ENCODE assay signal across 21 mouse cellular contexts in genomic region chr9:118878596-118878995, GRCm38 (mm10). TPM values are rescaled to one million over a fixed set of nuclear protein-coding genes. Genes with fewer than 3 reads are reported as not detected.
A peak's percentile ranks its signal among the peaks of the same experiment; 100 is the strongest.
DNase-seq lines count a peak whose midpoint lies in the region; TF ChIP-seq lines count a peak whose summit lies in the region.
"Had no signal": no experiment of that assay in that cellular context is flagged by ENCODE, and none has a peak within 500 bp of the region (broad histone marks: within the 10 kb centered on the region; RNA-seq: fewer than 3 reads in every experiment).

No protein-coding gene starts in this region.

- H3K27ac ChIP-seq in ES-Bruce4 (ENCODE audit: insufficient read depth, low read length): no peak overlapping the region
- H3K27ac ChIP-seq in brown adipose tissue, adult 24 weeks (replicated peaks; ENCODE audit: low read depth, low read length): peak overlapping the region; percentile 57
- H3K27ac ChIP-seq in kidney, adult 2 months (ENCODE audit: insufficient read depth, low read depth, low read length): no peak overlapping the region
- H3K27ac ChIP-seq: embryonic facial prominence, embryonic 10.5 days; embryonic facial prominence, embryonic 12.5 days; forebrain, embryonic 13.5 days; forebrain, embryonic 15.5 days had no signal

- TF ChIP-seq CTCF in E14TG2a.4 (conservative IDR thresholded peaks at IDR 0.05; ENCODE audit: low read length) (peak; percentile 13; the same call in 1 of the 2 replicates), ES-Bruce4 (IDR thresholded peaks at IDR 0.05; ENCODE audit: low read depth, low read length) (peak; percentile 25)
- no peak for TF ChIP-seq CTCF in kidney, adult 2 months (conservative IDR thresholded peaks at IDR 0.05; ENCODE audit: insufficient read depth, insufficient read length, low read depth, low read length)

- H3K36me3 ChIP-seq in E14TG2a.4 (ENCODE audit: insufficient read depth, low read length) (peaks cover 14% of the 10 kb centered on the region), ES-Bruce4 (ENCODE audit: control insufficient read depth, insufficient read depth, low read length, poor library complexity, severe bottlenecking) (no peaks in the 10 kb centered on the region)
- no peaks in the 10 kb centered on the region for H3K36me3 ChIP-seq in kidney, adult 2 months (ENCODE audit: control insufficient read depth, insufficient read depth, low read length)
- H3K36me3 ChIP-seq: forebrain, embryonic 15.5 days; G1E had no signal

- H3K4me3 ChIP-seq in E14TG2a.4 (replicated peaks; ENCODE audit: low read length) (no peak overlapping the region), ES-Bruce4 (ENCODE audit: low read depth, low read length) (no peak overlapping the region)
- no peak overlapping the region for H3K4me3 ChIP-seq in brown adipose tissue, adult 24 weeks (ENCODE audit: insufficient read depth, low read depth, low read length)
- no peak overlapping the region for H3K4me3 ChIP-seq in kidney, adult 2 months (ENCODE audit: insufficient read depth, low read depth, low read length)
- H3K4me3 ChIP-seq: embryonic facial prominence, embryonic 10.5 days; embryonic facial prominence, embryonic 12.5 days; forebrain, embryonic 13.5 days; forebrain, embryonic 15.5 days had no signal

- H3K9me3 ChIP-seq in E14TG2a.4 (ENCODE audit: low read length) (peaks cover 3% of the 10 kb centered on the region; the same call in 1 of the 2 replicates), ES-Bruce4 (replicated peaks; ENCODE audit: control insufficient read depth, insufficient read depth, low read length, poor library complexity, severe bottlenecking) (0 out of 2 replicates have a peak, but pooled peaks cover 2% of the 10 kb centered on the region)
- H3K9me3 ChIP-seq: embryonic facial prominence, embryonic 10.5 days; embryonic facial prominence, embryonic 12.5 days; forebrain, embryonic 13.5 days; forebrain, embryonic 15.5 days had no signal

- peak; percentile 66 for DNase-seq in R1 (ENCODE audit: low read depth, low spot score)
- DNase-seq in kidney, adult 2 months: no peak
- no peak for DNase-seq in heart, postnatal 14 days
- DNase-seq in lung, postnatal 14 days: no peak
- DNase-seq: adrenal gland, adult 8-10 months; adrenal gland, postnatal 14 days; cerebellum, adult 11-12 months; cerebellum, adult 2 months; cerebellum, adult 9-10 months; cerebellum, postnatal 10 days; cerebellum, postnatal 25 days; forebrain, postnatal 0 days had no signal

- intact Hi-C loops in heart, postnatal 14 days (cut with DNase I): no loop called here

- TF ChIP-seq EP300 in ES-Bruce4 (IDR thresholded peaks at IDR 0.05; ENCODE audit: insufficient read depth, low read depth, low read length): no peak

- H3K9ac ChIP-seq in ES-Bruce4 (ENCODE audit: low read depth, poor library complexity, severe bottlenecking): no peak overlapping the region
- H3K9ac ChIP-seq: embryonic facial prominence, embryonic 12.5 days; forebrain, embryonic 13.5 days; forebrain, embryonic 15.5 days; forebrain, postnatal 0 days had no signal

- WGBS in kidney, adult 2 months: 91% methylated on average over 11 of the region's 11 CpGs

- H3K27me3 ChIP-seq in E14TG2a.4 (ENCODE audit: insufficient read depth, low read length) (no peaks in the 10 kb centered on the region), ES-Bruce4 (ENCODE audit: control insufficient read depth, insufficient read depth, low read length, poor library complexity, severe bottlenecking) (no peaks in the 10 kb centered on the region)
- H3K27me3 ChIP-seq in kidney, adult 2 months (replicated peaks; ENCODE audit: control insufficient read depth, insufficient read depth, low read length): no peaks in the 10 kb centered on the region
- H3K27me3 ChIP-seq: embryonic facial prominence, embryonic 12.5 days; forebrain, embryonic 13.5 days; forebrain, embryonic 15.5 days; Patski had no signal

- no peak for TF ChIP-seq POLR2A in ES-Bruce4 (IDR thresholded peaks at IDR 0.05; ENCODE audit: insufficient read depth, low read length)
- TF ChIP-seq POLR2A in kidney, adult 2 months (IDR thresholded peaks at IDR 0.05; ENCODE audit: low read depth, low read length): no peak

- H3K4me1 ChIP-seq in E14TG2a.4 (replicated peaks; ENCODE audit: low read depth, low read length): peaks cover 23% of the 10 kb centered on the region
- no peaks in the 10 kb centered on the region for H3K4me1 ChIP-seq in ES-Bruce4 (ENCODE audit: control insufficient read depth, insufficient read depth, low read length)
- H3K4me1 ChIP-seq in brown adipose tissue, adult 24 weeks (ENCODE audit: control insufficient read depth, insufficient read depth, insufficient read length, low read length): peaks cover 8% of the 10 kb centered on the region
- no peaks in the 10 kb centered on the region for H3K4me1 ChIP-seq in kidney, adult 2 months (ENCODE audit: control insufficient read depth, insufficient read depth, low read length)
- H3K4me1 ChIP-seq: forebrain, embryonic 13.5 days; forebrain, embryonic 15.5 days had no signal

RNA-seq across cellular contexts. Expression of gene Ctdspl, which starts 47.7 kb away (rescaled TPM):
- polyA plus RNA-seq in ES-Bruce4 (2011; ENCODE audit: insufficient read depth, insufficient read length, low read depth, missing spikeins): 20.2 and 20.5 TPM in 2 replicates
- 18.8 and 24.2 TPM in 2 replicates for polyA plus RNA-seq in brown adipose tissue, adult 24 weeks (2012; ENCODE audit: insufficient read depth, insufficient read length, missing spikeins)
- polyA plus RNA-seq in kidney, adult 2 months (2012; rRNA removed): 39.2 and 40.3 TPM in 2 replicates
- total RNA-seq in heart, postnatal 14 days (2021): 10 to 100 TPM; 12.3 to 13.7 TPM
- polyA plus RNA-seq: G1E had no signal
